In genomic region chr16:76097808-76098207, GRCm38 (mm10) we compare ENCODE assay signal across 21 mouse cellular contexts.
A peak's percentile ranks its signal among the peaks of the same experiment; 100 is the strongest.
DNase-seq lines count a peak whose midpoint lies in the region; ATAC-seq lines count a peak whose summit lies in the region.
"Had no signal": no experiment of that assay in that cellular context is flagged by ENCODE, and none has a peak within 500 bp of the region (broad histone marks: within the 10 kb centered on the region; RNA-seq: fewer than 3 reads in every experiment).

No protein-coding gene starts in this region.

- intact Hi-C loops in left cerebral cortex, postnatal 4 days (cut with DNase I) = no loop called here
- intact Hi-C loops in left cerebral cortex, postnatal 14 days (cut with DNase I) = no loop called here

- no peak for ATAC-seq in monocyte, adult 5-6 weeks (replicated peaks; ENCODE audit: insufficient number of reproducible peaks, low FRiP score, low TSS enrichment, poor library complexity, severe bottlenecking)
- ATAC-seq in liver, embryonic 12.5 days = no peak
- ATAC-seq: activated CD4-positive, CD25-positive, alpha-beta regulatory T cell, adult 4 months; forebrain, embryonic 13.5 days; forebrain, embryonic 15.5 days; forebrain, postnatal 0 days; Patski had no signal

- WGBS in liver, embryonic 12.5 days (ENCODE audit: insufficient replicate concordance) = 77% methylated on average over 9 of the region's 9 CpGs

- H3K27me3 ChIP-seq in liver, embryonic 12.5 days (replicated peaks) = no peaks in the 10 kb centered on the region
- H3K27me3 ChIP-seq: embryonic facial prominence, embryonic 12.5 days; forebrain, embryonic 13.5 days; forebrain, embryonic 15.5 days had no signal

- no peaks in the 10 kb centered on the region for H3K9me3 ChIP-seq in liver, embryonic 12.5 days (replicated peaks)
- H3K9me3 ChIP-seq: embryonic facial prominence, embryonic 10.5 days; embryonic facial prominence, embryonic 12.5 days; forebrain, embryonic 13.5 days; forebrain, embryonic 15.5 days had no signal

- no peak overlapping the region for H3K4me3 ChIP-seq in liver, embryonic 12.5 days
- H3K4me3 ChIP-seq: embryonic facial prominence, embryonic 10.5 days; embryonic facial prominence, embryonic 12.5 days; forebrain, embryonic 13.5 days; forebrain, embryonic 15.5 days had no signal

- no peaks in the 10 kb centered on the region for H3K4me1 ChIP-seq in liver, embryonic 12.5 days
- H3K4me1 ChIP-seq: embryonic facial prominence, embryonic 10.5 days; embryonic facial prominence, embryonic 12.5 days; forebrain, embryonic 13.5 days had no signal

- no peaks in the 10 kb centered on the region for H3K36me3 ChIP-seq in liver, embryonic 12.5 days
- H3K36me3 ChIP-seq: embryonic facial prominence, embryonic 10.5 days; embryonic facial prominence, embryonic 12.5 days; forebrain, embryonic 15.5 days had no signal

- H3K4me2 ChIP-seq in liver, embryonic 12.5 days = no peak overlapping the region
- H3K4me2 ChIP-seq: embryonic facial prominence, embryonic 12.5 days; forebrain, embryonic 13.5 days; forebrain, embryonic 15.5 days had no signal

- no peak overlapping the region for H3K9ac ChIP-seq in liver, embryonic 12.5 days
- H3K9ac ChIP-seq: embryonic facial prominence, embryonic 12.5 days; forebrain, embryonic 13.5 days; forebrain, embryonic 15.5 days; forebrain, postnatal 0 days had no signal

- peak; percentile 10 to 31 for DNase-seq in cerebellum, postnatal 14 days
- DNase-seq in cerebellum, postnatal 36 days = no peak
- DNase-seq in left cerebral cortex, postnatal 4 days = peak; percentile 22
- DNase-seq in left cerebral cortex, postnatal 14 days (ENCODE audit: low spot score in 2 of 2) = no peak
- DNase-seq in Muller cell, postnatal 12 days (ENCODE audit: inconsistent ontology term) = peak; percentile 32
- peak; percentile 13 for DNase-seq in retina, embryonic 14.5 days (ENCODE audit: low spot score)
- DNase-seq: adrenal gland, adult 8-10 months; adrenal gland, postnatal 14 days; adrenal gland, postnatal 36 days; cerebellum, adult 18-20 months; cerebellum, adult 8-10 months; cerebellum, adult 9-11 months; forebrain, postnatal 0 days had no signal

- H3K27ac ChIP-seq in liver, embryonic 12.5 days = no peak overlapping the region
- H3K27ac ChIP-seq: embryonic facial prominence, embryonic 10.5 days; embryonic facial prominence, embryonic 12.5 days; forebrain, embryonic 13.5 days; forebrain, embryonic 15.5 days had no signal

Comparison
In these comparisons a context has a peak if more than half of its experiments do, and no peak if none do; other contexts are left out.
1. DNase-seq: peak in cerebellum, postnatal 14 days (2 of 2), left cerebral cortex, postnatal 4 days (single experiment), Muller cell, postnatal 12 days (single experiment) and retina, embryonic 14.5 days (single experiment); none in cerebellum, postnatal 36 days (0 of 2) and left cerebral cortex, postnatal 14 days (0 of 2).